Mouse (Mus musculus) liver, postnatal 0 days (tissue): Measurements from ENCODE around the gene Tmem221. TPM values are rescaled to one million over a fixed set of nuclear protein-coding genes. Genes with fewer than 3 reads are reported as not detected.

Experiments
- ATAC-seq: fragments of 200-750 bp; cut with Nextera tagmentation; 2 replicates; pipeline ENCODE4 v1.8.0; 2017; ENCODE audit warnings: mild to moderate bottlenecking, moderate library complexity
- DNase-seq: peaks from one replicate; pipeline ENCODE4 v3.0.0-alpha.2; 2016
- H3K27ac ChIP-seq: fragments of 300-500 bp; sonication (generic); 2 replicates; pipeline ENCODE4 v1.5.1; 2014; ENCODE audit warnings: antibody characterized with exemption, moderate library complexity, mild to moderate bottlenecking, low read depth
- H3K27me3 ChIP-seq: fragments of 300-500 bp; sonication (generic); 2 replicates; pipeline ENCODE4 v1.6.1; 2014; ENCODE audit warnings: low read length, control low read depth, mixed read lengths; ENCODE audit not compliant: insufficient read depth
- H3K36me3 ChIP-seq: fragments of 300-500 bp; sonication (generic); replicated peaks from 2 replicates; pipeline ENCODE4 v1.6.1; 2014; ENCODE audit warnings: mild to moderate bottlenecking, control low read depth, low read length, moderate library complexity, mixed read lengths; ENCODE audit not compliant: insufficient read depth
- H3K4me1 ChIP-seq: fragments of 300-500 bp; sonication (generic); 2 replicates; pipeline ENCODE4 v1.6.1; 2014; ENCODE audit warnings: antibody characterized with exemption, mild to moderate bottlenecking, control low read depth; ENCODE audit not compliant: insufficient read depth
- H3K4me2 ChIP-seq: fragments of 300-500 bp; sonication (generic); 2 replicates; pipeline ENCODE4 v1.6.1; 2014; ENCODE audit warnings: low read depth, mild to moderate bottlenecking, low read length, moderate library complexity, mixed read lengths
- H3K4me3 ChIP-seq: fragments of 300-500 bp; sonication (generic); 2 replicates; pipeline ENCODE4 v1.5.1; 2014; ENCODE audit warnings: low read depth, low read length
- H3K9ac ChIP-seq: fragments of 300-500 bp; sonication (generic); replicated peaks from 2 replicates; pipeline ENCODE4 v1.6.1; 2014; ENCODE audit warnings: mild to moderate bottlenecking, moderate library complexity
- H3K9me3 ChIP-seq: fragments of 300-500 bp; sonication (generic); 2 replicates; pipeline ENCODE4 v1.6.1; 2016; ENCODE audit warnings: mild to moderate bottlenecking, control low read depth, low read length, mixed read lengths
- CTCF ChIP-seq: sonication (generic); IDR thresholded peaks from 2 replicates; pipeline ENCODE4 v1.5.1; 2016; ENCODE audit warnings: antibody characterized with exemption, low read depth
- EP300 ChIP-seq: IDR thresholded peaks from 2 replicates; pipeline ENCODE4 v1.6.1; 2016; ENCODE audit warnings: antibody characterized with exemption, low read depth, mild to moderate bottlenecking
- WGBS: fragments of 180-500 bp; shearing (Covaris S2); extraction: QIAGEN DNeasy Blood & Tissue Kit; methylation state at CpG from one replicate; pipeline ENCODE4 v1.1.7; 2014; ENCODE audit not compliant: insufficient replicate concordance; 5-methylcytosine and 5-hydroxymethylcytosine counted together
- polyA plus RNA-seq: library from polyadenylated mRNA; unstranded; fragments of >200 nt; fragmentation: Nextera tagmentation; extraction: Ambion mirVana; gene quantifications from 2 replicates; pipeline ENCODE4 v1.2.1, GENCODE M21; 2015

Gene Tmem221
- polyA plus RNA-seq, 1 experiment from 2014 or later = 0.66 TPM

DNA sequence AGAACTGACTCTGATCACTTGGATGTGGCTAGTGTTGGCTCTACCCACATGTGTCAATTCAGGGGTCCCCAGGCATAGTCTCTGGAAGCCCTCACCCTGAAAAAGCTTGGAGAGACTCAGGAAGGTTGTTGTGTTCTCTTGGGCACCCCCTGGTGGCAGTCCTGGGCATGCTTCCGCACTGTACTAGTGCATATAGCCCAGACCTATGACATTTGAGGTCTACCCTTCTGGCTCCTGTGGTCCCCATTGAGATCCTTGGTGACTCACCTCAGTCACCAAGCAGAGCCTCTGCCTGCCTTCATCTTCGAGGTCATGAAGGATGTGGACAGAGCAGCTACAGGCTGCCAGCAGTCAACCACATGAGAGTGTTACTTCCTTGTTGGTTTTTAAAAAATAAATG, 28.2 kb upstream of the Tmem221 start:
- Histone ChIP-seq H3K9ac (no peak overlapping the region), H3K9me3 (no peaks in the 10 kb centered on the region), H3K36me3 (0 out of 2 replicates have a peak, but pooled peaks cover 2% of the 10 kb centered on the region), H3K4me3 (no peak overlapping the region), H3K4me1 (peaks cover 13% of the 10 kb centered on the region), H3K27me3 (no peaks in the 10 kb centered on the region), H3K4me2 (no peak overlapping the region), H3K27ac (no peak overlapping the region)
- 52% methylated on average over 2 of the region's 2 CpGs for WGBS
- ATAC-seq (no peak), DNase-seq (peak; percentile 72)
- TF ChIP-seq EP300 (no peak), CTCF (peak; percentile 80)

DNA sequence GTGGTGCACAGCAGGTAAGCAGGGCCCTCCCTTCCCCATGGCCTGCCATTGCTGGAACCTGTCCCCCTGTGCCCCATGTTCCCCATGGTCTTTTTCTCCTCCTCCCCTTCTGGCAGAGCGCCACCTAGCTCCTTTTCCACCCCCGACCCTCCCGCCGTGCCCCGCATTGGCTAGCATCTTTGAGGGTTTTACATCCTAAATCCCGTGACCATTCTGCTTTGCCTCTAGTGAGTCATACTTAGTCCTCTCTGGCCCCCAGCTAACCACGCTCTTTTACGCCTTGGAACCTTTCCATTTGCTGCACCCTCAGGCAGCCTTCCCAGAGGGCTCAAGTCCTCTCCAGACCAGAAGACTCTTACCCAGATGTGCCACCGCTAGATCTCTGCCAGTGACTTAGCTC, 21.5 kb upstream of the Tmem221 start:
- WGBS = 66% methylated on average over 8 of the region's 9 CpGs
- no peak for ATAC-seq

DNA sequence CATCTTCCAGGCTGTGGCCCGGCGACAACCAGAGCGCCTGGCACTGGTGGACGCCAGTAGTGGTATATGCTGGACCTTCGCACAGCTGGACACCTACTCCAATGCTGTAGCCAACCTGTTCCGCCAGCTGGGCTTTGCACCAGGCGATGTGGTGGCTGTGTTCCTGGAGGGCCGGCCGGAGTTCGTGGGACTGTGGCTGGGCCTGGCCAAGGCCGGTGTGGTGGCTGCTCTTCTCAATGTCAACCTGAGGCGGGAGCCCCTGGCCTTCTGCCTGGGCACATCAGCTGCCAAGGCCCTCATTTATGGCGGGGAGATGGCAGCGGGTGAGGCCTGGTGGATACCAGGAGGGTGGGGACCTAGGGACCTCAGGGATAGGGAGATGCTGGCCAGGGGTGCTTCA, 20.8 kb upstream of the Tmem221 start:
- H3K4me2 ChIP-seq = no peak overlapping the region
- H3K27ac ChIP-seq = no peak overlapping the region
- DNase-seq = no peak
- no peak overlapping the region for H3K9ac ChIP-seq
- no peaks in the 10 kb centered on the region for H3K4me1 ChIP-seq
- ATAC-seq = no peak
- TF ChIP-seq CTCF (no peak), EP300 (no peak)
- WGBS = 81% methylated on average over 13 of the region's 14 CpGs
- no peak overlapping the region for H3K4me3 ChIP-seq
- 0 out of 2 replicates have a peak, but pooled peaks cover 2% of the 10 kb centered on the region for H3K36me3 ChIP-seq
- H3K9me3 ChIP-seq = no peaks in the 10 kb centered on the region
- no peaks in the 10 kb centered on the region for H3K27me3 ChIP-seq

More for the DNA sequence above, 21.5 kb upstream of the Tmem221 start:
- TF ChIP-seq EP300 (no peak), CTCF (no peak)
- Histone ChIP-seq H3K4me3 (no peak overlapping the region), H3K27ac (no peak overlapping the region), H3K9ac (no peak overlapping the region), H3K9me3 (no peaks in the 10 kb centered on the region), H3K27me3 (no peaks in the 10 kb centered on the region), H3K4me2 (no peak overlapping the region), H3K4me1 (no peaks in the 10 kb centered on the region), H3K36me3 (0 out of 2 replicates have a peak, but pooled peaks cover 2% of the 10 kb centered on the region)
- DNase-seq = no peak

- Histone ChIP-seq H3K4me1 (no peaks in the 10 kb centered on the region), H3K9ac (no peak overlapping the region), H3K9me3 (no peaks in the 10 kb centered on the region), H3K27ac (no peak overlapping the region), H3K36me3 (0 out of 2 replicates have a peak, but pooled peaks cover 2% of the 10 kb centered on the region), H3K4me2 (no peak overlapping the region), H3K27me3 (no peaks in the 10 kb centered on the region), H3K4me3 (no peak overlapping the region)
- 36% methylated on average over 1 of the region's 1 CpGs for WGBS
- no peak for TF ChIP-seq EP300
- no peak for TF ChIP-seq CTCF
- DNase-seq (no peak), ATAC-seq (no peak)
Observed at GRCm38 (mm10) chr8:71579009-71579408, 20.3 kb upstream of the Tmem221 start.

- DNase-seq (no peak), ATAC-seq (no peak)
- 40% methylated on average over 4 of the region's 4 CpGs for WGBS
- H3K4me3 ChIP-seq = no peak overlapping the region
- H3K9me3 ChIP-seq = no peaks in the 10 kb centered on the region
- no peak overlapping the region for H3K9ac ChIP-seq
- no peak overlapping the region for H3K27ac ChIP-seq
- TF ChIP-seq EP300 (no peak), CTCF (no peak)
- 0 out of 2 replicates have a peak, but pooled peaks cover 2% of the 10 kb centered on the region for H3K36me3 ChIP-seq
- no peaks in the 10 kb centered on the region for H3K4me1 ChIP-seq
- H3K4me2 ChIP-seq = no peak overlapping the region
- H3K27me3 ChIP-seq = no peaks in the 10 kb centered on the region
Observed at GRCm38 (mm10) chr8:71577856-71578387, 19.3 kb upstream of the Tmem221 start.

GRCm38 (mm10) chr8:71575020-71575419, 16.3 kb upstream of the Tmem221 start:
- no peaks in the 10 kb centered on the region for H3K9me3 ChIP-seq
- no peaks in the 10 kb centered on the region for H3K27me3 ChIP-seq
- TF ChIP-seq EP300 = no peak
- no peak for TF ChIP-seq CTCF
- no peak overlapping the region for H3K4me3 ChIP-seq
- peaks cover 11% of the 10 kb centered on the region for H3K4me1 ChIP-seq
- no peak overlapping the region for H3K9ac ChIP-seq
- no peak overlapping the region for H3K27ac ChIP-seq
- H3K4me2 ChIP-seq = no peak overlapping the region
- 61% methylated on average over 1 of the region's 1 CpGs for WGBS
- ATAC-seq = no peak
- no peak for DNase-seq
- no peaks in the 10 kb centered on the region for H3K36me3 ChIP-seq
